Mouse (Mus musculus): ENCODE measurements at regions not wholly inside any gene's neighbourhood (a gene's known extent, or its start where the extent isn't known, plus 50 kb on each side); places are given as distances from the start of the nearest gene placed in this dataset.

- TF ChIP-seq POLR2A (IDR thresholded peaks at IDR 0.05; ENCODE audit: borderline replicate concordance, control insufficient read depth, low read depth, low read length), result no peak
- no peak for TF ChIP-seq CTCF (IDR thresholded peaks at IDR 0.05; ENCODE audit: control insufficient read depth, insufficient read depth, low read length)
These were observed 89.0 kb upstream of the 4933402D24Rik start for GRCm38 (mm10) chr1:63857933-63858649.

All from bone marrow, adult 2 months (tissue).